Mouse (Mus musculus) neural tube, embryonic 15.5 days (tissue): ENCODE data around the gene 2410002F23Rik. TPM values are rescaled to one million over a fixed set of nuclear protein-coding genes. Genes with fewer than 3 reads are reported as not detected.
"Not testable (repeated sequence)": the region's sequence is repeated elsewhere in the genome, so short reads cannot be mapped to it uniquely, and the experiment has no call there.

ENCODE experiments used
- ATAC-seq: fragments of 200-750 bp; cut with Nextera tagmentation; 2 replicates; pipeline ENCODE4 v1.8.0; 2017; ENCODE audit warnings: mild to moderate bottlenecking, moderate TSS enrichment, moderate library complexity; ENCODE audit not compliant: low FRiP score
- H3K27ac ChIP-seq: fragments of 300-500 bp; sonication (generic); replicated peaks from 2 replicates; pipeline ENCODE4 v1.5.1; 2015; ENCODE audit warnings: mild to moderate bottlenecking, inconsistent platforms
- H3K27me3 ChIP-seq: fragments of 300-500 bp; sonication (generic); replicated peaks from 2 replicates; pipeline ENCODE4 v1.6.1; 2015; ENCODE audit warnings: inconsistent platforms
- H3K36me3 ChIP-seq: fragments of 300-500 bp; sonication (generic); 2 replicates; pipeline ENCODE4 v1.6.1; 2015; ENCODE audit warnings: inconsistent platforms
- H3K4me1 ChIP-seq: fragments of 300-500 bp; sonication (generic); 2 replicates; pipeline ENCODE4 v1.6.1; 2015; ENCODE audit warnings: inconsistent platforms
- H3K4me2 ChIP-seq: fragments of 300-500 bp; sonication (generic); 2 replicates; pipeline ENCODE4 v1.6.1; 2015; ENCODE audit warnings: inconsistent platforms, mild to moderate bottlenecking, moderate library complexity
- H3K4me3 ChIP-seq: fragments of 300-500 bp; sonication (generic); replicated peaks from 2 replicates; pipeline ENCODE4 v1.5.1; 2015; ENCODE audit warnings: mild to moderate bottlenecking, inconsistent platforms
- H3K9ac ChIP-seq: fragments of 300-500 bp; sonication (generic); replicated peaks from 2 replicates; pipeline ENCODE4 v1.6.1; 2015; ENCODE audit warnings: mild to moderate bottlenecking, inconsistent platforms
- H3K9me3 ChIP-seq: fragments of 300-500 bp; sonication (generic); replicated peaks from 2 replicates; pipeline ENCODE4 v1.6.1; 2016; ENCODE audit warnings: inconsistent platforms
- WGBS: fragments of 180-500 bp; shearing (Covaris S2); methylation state at CpG from one replicate; pipeline ENCODE4 v1.1.7; 2015; ENCODE audit warnings: mixed read lengths; 5-methylcytosine and 5-hydroxymethylcytosine counted together
- polyA plus RNA-seq: library from polyadenylated mRNA; unstranded; fragments of >200 nt; fragmentation: Nextera tagmentation; extraction: Ambion mirVana; gene quantifications from 2 replicates; pipeline ENCODE4 v1.2.1, GENCODE M21; 2015

2410002F23Rik gene
- polyA plus RNA-seq, 1 experiment from 2014 or later, result 218 TPM

GRCm38 (mm10) chr7:44244080-44244479 is 2.4 kb upstream of the 2410002F23Rik start:
- H3K4me3 ChIP-seq, result no peak overlapping the region
- no peaks in the 10 kb centered on the region for H3K27me3 ChIP-seq
- no peak for ATAC-seq
- no peak overlapping the region for H3K27ac ChIP-seq
- 63% methylated on average over 1 of the region's 1 CpGs for WGBS
- H3K4me1 ChIP-seq, result peaks cover 26% of the 10 kb centered on the region
- H3K36me3 ChIP-seq, result peaks cover 6% of the 10 kb centered on the region
- no peak overlapping the region for H3K4me2 ChIP-seq
- H3K9ac ChIP-seq, result no peak overlapping the region
- no peaks in the 10 kb centered on the region for H3K9me3 ChIP-seq

- peak overlapping the region; percentile 67 for H3K4me2 ChIP-seq
- peak overlapping the region; percentile 92 for H3K4me3 ChIP-seq
- under 1% methylated on average over 23 of the region's 23 CpGs for WGBS
- H3K27ac ChIP-seq, result peak overlapping the region; percentile 97
- peaks cover 28% of the 10 kb centered on the region for H3K36me3 ChIP-seq
- peak overlapping the region; percentile 98 for H3K9ac ChIP-seq
- no peaks in the 10 kb centered on the region for H3K9me3 ChIP-seq
- ATAC-seq, result peak; percentile 54
- H3K4me1 ChIP-seq, result peaks cover 38% of the 10 kb centered on the region
- H3K27me3 ChIP-seq, result no peaks in the 10 kb centered on the region
Observed at GRCm38 (mm10) chr7:44246984-44247470, 505 bp downstream of the 2410002F23Rik start.

- Histone ChIP-seq H3K4me2 (peak overlapping the region; percentile 67), H3K9ac (peak overlapping the region; percentile 98; the same call in 1 of the 2 replicates), H3K9me3 (no peaks in the 10 kb centered on the region), H3K27ac (0 out of 2 replicates have a peak overlapping the region, but pooled peaks have one; percentile 18), H3K27me3 (no peaks in the 10 kb centered on the region), H3K4me3 (peak overlapping the region; percentile 92), H3K36me3 (peaks cover 38% of the 10 kb centered on the region), H3K4me1 (peaks cover 45% of the 10 kb centered on the region)
- 93% methylated on average over 2 of the region's 2 CpGs for WGBS
- ATAC-seq, result no peak
Observed at GRCm38 (mm10) chr7:44247971-44248370, 1.4 kb downstream of the 2410002F23Rik start.

- no peak for ATAC-seq
- H3K9me3 ChIP-seq, result no peaks in the 10 kb centered on the region
- peaks cover 43% of the 10 kb centered on the region for H3K36me3 ChIP-seq
- no peak overlapping the region for H3K4me3 ChIP-seq
- H3K9ac ChIP-seq, result no peak overlapping the region
- no peaks in the 10 kb centered on the region for H3K27me3 ChIP-seq
- peaks cover 45% of the 10 kb centered on the region for H3K4me1 ChIP-seq
- WGBS, result 94% methylated on average over 4 of the region's 4 CpGs
- no peak overlapping the region for H3K27ac ChIP-seq
- no peak overlapping the region for H3K4me2 ChIP-seq
Observed at GRCm38 (mm10) chr7:44249248-44249647, 2.7 kb downstream of the 2410002F23Rik start.

- not testable (repeated sequence) for H3K9me3 ChIP-seq, ATAC-seq
- WGBS, result 90% methylated on average over 17 of the region's 17 CpGs
Observed at GRCm38 (mm10) chr7:44250732-44251275, 4.3 kb downstream of the 2410002F23Rik start.

GRCm38 (mm10) chr7:44253023-44253616 is 6.6 kb downstream of the 2410002F23Rik start:
- Histone ChIP-seq H3K9me3 (no peaks in the 10 kb centered on the region), H3K9ac (no peak overlapping the region), H3K27ac (no peak overlapping the region), H3K36me3 (peaks cover 43% of the 10 kb centered on the region), H3K4me1 (peaks cover 27% of the 10 kb centered on the region), H3K4me2 (no peak overlapping the region), H3K4me3 (no peak overlapping the region), H3K27me3 (no peaks in the 10 kb centered on the region)
- WGBS, result 77% methylated on average over 15 of the region's 15 CpGs
- ATAC-seq, result no peak

More at GRCm38 (mm10) chr7:44250732-44251275, 4.3 kb downstream of the 2410002F23Rik start:
- not testable (repeated sequence) for H3K4me3 ChIP-seq, H3K27ac ChIP-seq, H3K27me3 ChIP-seq, H3K9ac ChIP-seq, H3K4me2 ChIP-seq
- Histone ChIP-seq H3K36me3 (peaks cover 43% of the 10 kb centered on the region), H3K4me1 (peaks cover 37% of the 10 kb centered on the region)

- H3K9me3 ChIP-seq, result no peaks in the 10 kb centered on the region
- no peak overlapping the region for H3K27ac ChIP-seq
- no peak overlapping the region for H3K4me3 ChIP-seq
- ATAC-seq, result no peak
- 82% methylated on average over 6 of the region's 6 CpGs for WGBS
- H3K36me3 ChIP-seq, result peaks cover 28% of the 10 kb centered on the region
- H3K9ac ChIP-seq, result no peak overlapping the region
- H3K4me2 ChIP-seq, result no peak overlapping the region
- no peaks in the 10 kb centered on the region for H3K27me3 ChIP-seq
- peaks cover 11% of the 10 kb centered on the region for H3K4me1 ChIP-seq
Observed at GRCm38 (mm10) chr7:44254930-44255329, 8.4 kb downstream of the 2410002F23Rik start.

GRCm38 (mm10) chr7:44257278-44257677 is 10.8 kb downstream of the 2410002F23Rik start, which contains the start of gene Acp4:
Gene Acp4, minus strand, starts transcription at chr7:44257378.
- H3K4me3 ChIP-seq, result no peak within 1 kb of the TSS
- no peak for ATAC-seq
- peaks cover 5% of the 10 kb centered on the region; the same call in 1 of the 2 replicates for H3K4me1 ChIP-seq
- H3K36me3 ChIP-seq, result peaks cover 12% of the 10 kb centered on the region
- H3K9ac ChIP-seq, result no peak within 1 kb of the TSS
- H3K9me3 ChIP-seq, result no peaks in the 10 kb centered on the region
- no peak within 1 kb of the TSS for H3K27ac ChIP-seq
- 0 out of 2 replicates have a peak, but pooled peaks cover 8% of the 10 kb centered on the region for H3K27me3 ChIP-seq
- WGBS, result 84% methylated on average over 4 of the region's 4 CpGs
- no peak within 1 kb of the TSS for H3K4me2 ChIP-seq

GRCm38 (mm10) chr7:44260410-44260809 is 13.9 kb downstream of the 2410002F23Rik start:
- H3K36me3 ChIP-seq, result no peaks in the 10 kb centered on the region
- peaks cover 7% of the 10 kb centered on the region for H3K4me1 ChIP-seq
- H3K4me2 ChIP-seq, result no peak overlapping the region
- no peak overlapping the region for H3K27ac ChIP-seq
- ATAC-seq, result no peak
- H3K27me3 ChIP-seq, result 0 out of 2 replicates have a peak, but pooled peaks cover 8% of the 10 kb centered on the region
- no peak overlapping the region for H3K4me3 ChIP-seq
- no peaks in the 10 kb centered on the region for H3K9me3 ChIP-seq
- no peak overlapping the region for H3K9ac ChIP-seq
- WGBS, result 77% methylated on average over 6 of the region's 6 CpGs

- H3K9ac ChIP-seq, result no peak within 1 kb of the TSS
- WGBS, result 46% methylated on average over 5 of the region's 5 CpGs
- H3K9me3 ChIP-seq, result no peaks in the 10 kb centered on the region
- 0 out of 2 replicates have a peak, but pooled peaks cover 11% of the 10 kb centered on the region for H3K27me3 ChIP-seq
- H3K36me3 ChIP-seq, result no peaks in the 10 kb centered on the region
- H3K27ac ChIP-seq, result no peak within 1 kb of the TSS
- no peak within 1 kb of the TSS for H3K4me2 ChIP-seq
- H3K4me3 ChIP-seq, result no peak within 1 kb of the TSS
- peaks cover 7% of the 10 kb centered on the region for H3K4me1 ChIP-seq
- ATAC-seq, result no peak
Observed at GRCm38 (mm10) chr7:44261147-44261546, 14.6 kb downstream of the 2410002F23Rik start, which contains the start of gene Gm15517. Gene Gm15517, plus strand, starts transcription at chr7:44261447.

GRCm38 (mm10) chr7:44262791-44263643 is 16.5 kb downstream of the 2410002F23Rik start:
- Histone ChIP-seq H3K4me1 (peaks cover 7% of the 10 kb centered on the region), H3K9ac (peak overlapping the region; percentile 47), H3K9me3 (no peaks in the 10 kb centered on the region), H3K27me3 (0 out of 2 replicates have a peak, but pooled peaks cover 11% of the 10 kb centered on the region), H3K27ac (peak overlapping the region; percentile 75), H3K36me3 (no peaks in the 10 kb centered on the region), H3K4me3 (peak overlapping the region; percentile 38), H3K4me2 (peak overlapping the region; percentile 76)
- whole genome bisulfite sequencing, result 1% methylated on average over 34 of the region's 34 CpGs
- peak; percentile 87 for ATAC-seq
